Mouse (Mus musculus): ENCODE results near the gene Ermap. TPM values are rescaled to one million over a fixed set of nuclear protein-coding genes. Genes with fewer than 3 reads are reported as not detected.

The Ermap gene
- total RNA-seq, 1 experiment from 2014 or later, result 90.5 TPM

- ATAC-seq (replicated peaks; ENCODE audit: low read depth, poor library complexity, severe bottlenecking), result no peak
Measured at GRCm38 (mm10) chr4:119189392-119189791, 419 bp downstream of the Ermap start.

GRCm38 (mm10) chr4:119188060-119188785 is 1.6 kb downstream of the Ermap start:
- ATAC-seq (replicated peaks; ENCODE audit: low read depth, poor library complexity, severe bottlenecking), result peak; percentile 67

- no peak for ATAC-seq (replicated peaks; ENCODE audit: low read depth, poor library complexity, severe bottlenecking)
Measured at GRCm38 (mm10) chr4:119185771-119186170, 4.0 kb downstream of the Ermap start.

GRCm38 (mm10) chr4:119183525-119183924 is 6.3 kb downstream of the Ermap start:
- ATAC-seq (replicated peaks; ENCODE audit: low read depth, poor library complexity, severe bottlenecking), result no peak

- ATAC-seq (replicated peaks; ENCODE audit: low read depth, poor library complexity, severe bottlenecking), result peak; percentile 74
Measured at GRCm38 (mm10) chr4:119181456-119181855, 8.4 kb downstream of the Ermap start.

- ATAC-seq (replicated peaks; ENCODE audit: low read depth, poor library complexity, severe bottlenecking), result no peak
Measured at GRCm38 (mm10) chr4:119180133-119180707, 9.6 kb downstream of the Ermap start.

- ATAC-seq (replicated peaks; ENCODE audit: low read depth, poor library complexity, severe bottlenecking), result no peak
Measured at GRCm38 (mm10) chr4:119178331-119178730, 11.5 kb downstream of the Ermap start.

GRCm38 (mm10) chr4:119177702-119178101 is 12.1 kb downstream of the Ermap start:
- no peak for ATAC-seq (replicated peaks; ENCODE audit: low read depth, poor library complexity, severe bottlenecking)

- ATAC-seq (replicated peaks; ENCODE audit: low read depth, poor library complexity, severe bottlenecking), result peak; percentile 99
Measured at GRCm38 (mm10) chr4:119173851-119174453, 15.9 kb downstream of the Ermap start, which contains the start of gene Zfp691. Zfp691 (minus strand) TSS chr4:119174195.

- no peak for ATAC-seq (replicated peaks; ENCODE audit: low read depth, poor library complexity, severe bottlenecking)
Measured at GRCm38 (mm10) chr4:119172919-119173650, 16.7 kb downstream of the Ermap start.

GRCm38 (mm10) chr4:119167663-119168062 is 22.1 kb downstream of the Ermap start:
- peak; percentile 84 for ATAC-seq (replicated peaks; ENCODE audit: low read depth, poor library complexity, severe bottlenecking)

- ATAC-seq (replicated peaks; ENCODE audit: low read depth, poor library complexity, severe bottlenecking), result no peak
Measured at GRCm38 (mm10) chr4:119167068-119167467, 22.7 kb downstream of the Ermap start.

GRCm38 (mm10) chr4:119165916-119166315 is 23.9 kb downstream of the Ermap start:
- peak; percentile 64 for ATAC-seq (replicated peaks; ENCODE audit: low read depth, poor library complexity, severe bottlenecking)

- no peak for ATAC-seq (replicated peaks; ENCODE audit: low read depth, poor library complexity, severe bottlenecking)
Measured at GRCm38 (mm10) chr4:119162990-119163389, 26.8 kb downstream of the Ermap start.

- no peak for ATAC-seq (replicated peaks; ENCODE audit: low read depth, poor library complexity, severe bottlenecking)
Measured at GRCm38 (mm10) chr4:119161358-119161757, 28.5 kb downstream of the Ermap start.

- no peak for ATAC-seq (replicated peaks; ENCODE audit: low read depth, poor library complexity, severe bottlenecking)
Measured at GRCm38 (mm10) chr4:119157891-119158290, 31.9 kb downstream of the Ermap start.

- ATAC-seq (replicated peaks; ENCODE audit: low read depth, poor library complexity, severe bottlenecking), result 0 out of 2 replicates have a peak, but pooled peaks have one; percentile 50
Measured at GRCm38 (mm10) chr4:119157186-119157585, 32.6 kb downstream of the Ermap start.

- ATAC-seq (replicated peaks; ENCODE audit: low read depth, poor library complexity, severe bottlenecking), result no peak
Measured at GRCm38 (mm10) chr4:119148741-119149140, 41.1 kb downstream of the Ermap start.

GRCm38 (mm10) chr4:119147347-119147746 is 42.5 kb downstream of the Ermap start:
- no peak for ATAC-seq (replicated peaks; ENCODE audit: low read depth, poor library complexity, severe bottlenecking)

- no peak for ATAC-seq (replicated peaks; ENCODE audit: low read depth, poor library complexity, severe bottlenecking)
Measured at GRCm38 (mm10) chr4:119146816-119147215, 43.0 kb downstream of the Ermap start.

Measured in common myeloid progenitor, adult 5-6 weeks (primary cell).